Mouse (Mus musculus) heart, embryonic 14.5 days (tissue): ENCODE results near the gene Als2. TPM values are rescaled to one million over a fixed set of nuclear protein-coding genes. Genes with fewer than 3 reads are reported as not detected.

Source experiments
- ATAC-seq: fragments of 200-750 bp; cut with Nextera tagmentation; 2 replicates; pipeline ENCODE4 v1.8.0; 2017; ENCODE audit warnings: low read depth, moderate TSS enrichment; ENCODE audit not compliant: insufficient number of reproducible peaks, insufficient read depth, low FRiP score
- H3K27ac ChIP-seq, 2 experiments: fragments of 200-500 bp in 1 of 2; fragments of 300-500 bp in 1 of 2; sonication (generic) in 1 of 2; replicated peaks in 1 of 2; 2 replicates each; pipeline ENCODE4 v1.5.1; 2012 to 2014; ENCODE audit warnings: low read depth in 2 of 2, low read length in 2 of 2, control low read depth in 1 of 2, mild to moderate bottlenecking in 1 of 2, mixed read lengths in 1 of 2; ENCODE audit not compliant: control insufficient read depth in 1 of 2, insufficient read depth in 1 of 2
- H3K27me3 ChIP-seq: fragments of 300-500 bp; sonication (generic); 2 replicates; pipeline ENCODE4 v1.6.1; 2014; ENCODE audit warnings: mild to moderate bottlenecking, low read length, control low read depth; ENCODE audit not compliant: control insufficient read depth, insufficient read depth
- H3K36me3 ChIP-seq: fragments of 300-500 bp; sonication (generic); 2 replicates; pipeline ENCODE4 v1.6.1; 2014; ENCODE audit warnings: mild to moderate bottlenecking, control low read depth, low read length, mixed read lengths; ENCODE audit not compliant: control insufficient read depth, insufficient read depth
- H3K4me1 ChIP-seq, 2 experiments: fragments of 200-500 bp in 1 of 2; fragments of 300-500 bp in 1 of 2; sonication (generic) in 1 of 2; 2 replicates each; pipeline ENCODE4 v1.6.1; 2012 to 2014; ENCODE audit warnings: low read length in 2 of 2, control low read depth in 1 of 2, mixed read lengths in 1 of 2; ENCODE audit not compliant: control insufficient read depth in 2 of 2, insufficient read depth in 2 of 2
- H3K4me2 ChIP-seq: fragments of 300-500 bp; sonication (generic); 2 replicates; pipeline ENCODE4 v1.6.1; 2014; ENCODE audit warnings: mild to moderate bottlenecking, low read length
- H3K4me3 ChIP-seq, 2 experiments: fragments of 200-500 bp in 1 of 2; fragments of 300-500 bp in 1 of 2; sonication (generic) in 1 of 2; 2 replicates each; pipeline ENCODE4 v1.5.1; 2012 to 2014; ENCODE audit warnings: low read length in 2 of 2, mild to moderate bottlenecking in 2 of 2, control low read depth in 1 of 2, low read depth in 1 of 2, moderate library complexity in 1 of 2; ENCODE audit not compliant: control insufficient read depth in 1 of 2, insufficient read depth in 1 of 2
- H3K9ac ChIP-seq: fragments of 300-500 bp; sonication (generic); 2 replicates; pipeline ENCODE4 v1.6.1; 2014; ENCODE audit warnings: mild to moderate bottlenecking, low read length
- H3K9me3 ChIP-seq: fragments of 300-500 bp; sonication (generic); 2 replicates; pipeline ENCODE4 v1.6.1; 2016; ENCODE audit warnings: low read length, control low read depth; ENCODE audit not compliant: control insufficient read depth
- WGBS: fragments of 180-500 bp; shearing (Covaris S2); extraction: QIAGEN DNeasy Blood & Tissue Kit; methylation state at CpG from one replicate; pipeline ENCODE4 v1.1.7; 2014; 5-methylcytosine and 5-hydroxymethylcytosine counted together
- polyA plus RNA-seq: library from polyadenylated mRNA; unstranded; fragments of >200 nt; fragmentation: Nextera tagmentation; extraction: Ambion mirVana; gene quantifications from 2 replicates; pipeline ENCODE4 v1.2.1, GENCODE M21; 2014

The Als2 gene
- polyA plus RNA-seq, 1 experiment from 2014 or later: 8.6 TPM

- Histone ChIP-seq H3K27ac (no peak overlapping the region), H3K4me3 (no peak overlapping the region), H3K36me3 (no peaks in the 10 kb centered on the region), H3K4me1 (no peaks in the 10 kb centered on the region), H3K27me3 (no peaks in the 10 kb centered on the region), H3K9ac (no peak overlapping the region), H3K9me3 (no peaks in the 10 kb centered on the region), H3K4me2 (no peak overlapping the region)
- no peak for ATAC-seq
- 58% methylated on average over 4 of the region's 4 CpGs for WGBS
Measured at GRCm38 (mm10) chr1:59229187-59229586, 7.8 kb downstream of the Als2 start.

- WGBS: 85% methylated on average over 7 of the region's 7 CpGs
- Histone ChIP-seq H3K4me1 (no peaks in the 10 kb centered on the region), H3K9ac (no peak overlapping the region), H3K27me3 (no peaks in the 10 kb centered on the region), H3K9me3 (no peaks in the 10 kb centered on the region), H3K4me3 (no peak overlapping the region), H3K4me2 (no peak overlapping the region), H3K27ac (no peak overlapping the region), H3K36me3 (no peaks in the 10 kb centered on the region)
- ATAC-seq: no peak
Measured at GRCm38 (mm10) chr1:59228552-59228951, 8.5 kb downstream of the Als2 start.

DNA sequence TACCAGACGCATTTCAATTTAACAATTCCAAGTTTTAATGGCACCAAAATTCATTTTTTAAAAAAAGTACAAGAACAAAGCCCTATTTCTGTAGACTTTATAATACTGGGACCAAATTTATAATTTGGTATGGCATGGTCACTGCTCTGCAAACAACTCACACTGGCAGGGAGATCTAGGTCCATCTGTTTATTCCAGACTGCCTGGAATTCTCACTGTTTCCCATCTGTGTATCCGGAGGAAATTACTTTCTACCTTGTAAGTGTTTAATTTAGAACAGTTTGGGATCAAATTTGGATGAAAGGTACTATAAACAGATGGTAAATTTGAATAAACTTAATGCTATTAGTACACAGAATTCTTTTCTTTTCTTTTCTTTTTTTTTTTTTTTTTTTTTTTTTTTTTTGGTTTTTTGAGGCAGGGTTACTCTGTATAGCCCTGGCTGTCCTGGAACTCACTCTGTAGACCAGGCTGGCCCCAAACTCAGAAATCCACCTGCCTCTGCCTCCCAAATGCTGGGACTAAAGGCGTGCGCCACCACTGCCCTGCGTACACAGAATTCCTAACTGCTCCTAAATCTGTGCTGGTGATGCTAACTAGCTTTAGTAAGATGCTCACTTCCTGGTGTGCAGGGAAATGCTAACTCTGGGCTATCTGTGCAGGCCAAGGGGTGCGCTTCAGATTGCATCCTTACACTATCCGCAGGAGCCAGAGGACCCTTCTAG is 14.8 kb downstream of the Als2 start:
- H3K27ac ChIP-seq: no peak overlapping the region
- H3K9me3 ChIP-seq: no peaks in the 10 kb centered on the region
- H3K4me2 ChIP-seq: no peak overlapping the region
- peaks cover 0 to 4% of the 10 kb centered on the region in 2 experiments; a peak in 1 of 4 replicates for H3K4me1 ChIP-seq
- no peaks in the 10 kb centered on the region for H3K27me3 ChIP-seq
- H3K9ac ChIP-seq: no peak overlapping the region
- H3K36me3 ChIP-seq: 0 out of 2 replicates have a peak, but pooled peaks cover 3% of the 10 kb centered on the region
- H3K4me3 ChIP-seq: no peak overlapping the region
- no peak for ATAC-seq
- WGBS: 91% methylated on average over 7 of the region's 7 CpGs

- peaks cover 0 to 4% of the 10 kb centered on the region in 2 experiments; a peak in 1 of 4 replicates for H3K4me1 ChIP-seq
- H3K9ac ChIP-seq: no peak overlapping the region
- 97% methylated on average over 2 of the region's 2 CpGs for WGBS
- no peak for ATAC-seq
- no peak overlapping the region for H3K27ac ChIP-seq
- H3K4me2 ChIP-seq: no peak overlapping the region
- no peaks in the 10 kb centered on the region for H3K27me3 ChIP-seq
- no peaks in the 10 kb centered on the region for H3K9me3 ChIP-seq
- 0 out of 2 replicates have a peak, but pooled peaks cover 3% of the 10 kb centered on the region for H3K36me3 ChIP-seq
- no peak overlapping the region for H3K4me3 ChIP-seq
Measured at GRCm38 (mm10) chr1:59221591-59221990, 15.4 kb downstream of the Als2 start.

DNA sequence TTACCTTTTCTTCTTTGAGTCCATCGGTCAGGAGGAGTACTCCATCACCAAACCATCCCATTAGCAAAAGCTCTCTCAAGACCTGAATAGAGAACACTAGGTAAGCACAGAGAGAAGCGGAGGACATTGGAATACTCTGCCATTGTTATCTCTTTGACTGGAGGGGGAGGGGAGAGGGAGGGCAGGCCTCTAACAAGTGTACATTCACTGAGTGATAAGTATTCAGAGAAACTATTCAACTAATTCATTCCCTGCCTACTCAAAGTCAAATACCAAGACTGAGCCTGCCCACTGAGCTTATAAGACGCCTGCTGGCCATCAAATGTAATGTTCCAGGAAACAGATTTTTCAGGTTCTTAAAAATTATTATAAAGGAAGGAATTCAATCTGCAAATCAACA is 16.7 kb downstream of the Als2 start:
- H3K27ac ChIP-seq: no peak overlapping the region
- no peak overlapping the region for H3K9ac ChIP-seq
- no peak overlapping the region for H3K4me3 ChIP-seq
- WGBS: 63% methylated on average over 3 of the region's 3 CpGs
- no peaks in the 10 kb centered on the region for H3K9me3 ChIP-seq
- H3K27me3 ChIP-seq: no peaks in the 10 kb centered on the region
- H3K4me2 ChIP-seq: no peak overlapping the region
- ATAC-seq: no peak
- peaks cover 0 to 4% of the 10 kb centered on the region in 2 experiments; a peak in 1 of 4 replicates for H3K4me1 ChIP-seq
- peaks cover 7% of the 10 kb centered on the region for H3K36me3 ChIP-seq

GRCm38 (mm10) chr1:59215446-59215845 is 21.6 kb downstream of the Als2 start:
- 90% methylated on average over 11 of the region's 11 CpGs for WGBS

DNA sequence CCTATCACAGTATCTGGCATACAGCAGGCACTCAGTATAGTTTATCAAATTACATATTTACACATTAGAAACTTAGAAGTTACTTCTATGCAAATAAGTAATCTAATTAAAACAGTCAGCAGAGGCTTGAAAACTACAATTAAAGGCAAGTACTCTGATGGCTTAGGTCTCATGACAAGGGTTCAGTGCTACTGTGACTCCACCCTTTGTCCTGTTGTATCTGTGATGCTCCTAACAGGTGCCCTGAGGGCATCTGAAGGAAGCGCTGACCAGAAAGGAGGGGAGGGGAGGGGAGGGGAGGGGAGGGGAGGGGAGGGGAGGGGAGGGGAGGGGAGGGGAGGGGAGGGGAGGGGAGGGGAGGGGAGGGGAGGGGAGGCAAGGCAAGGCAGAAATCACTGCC is 24.1 kb downstream of the Als2 start:
- ATAC-seq: no peak
- Histone ChIP-seq H3K9me3 (no peaks in the 10 kb centered on the region), H3K27ac (no peak overlapping the region), H3K4me1 (no peaks in the 10 kb centered on the region), H3K27me3 (no peaks in the 10 kb centered on the region), H3K4me3 (no peak overlapping the region), H3K9ac (no peak overlapping the region), H3K36me3 (peaks cover 33% of the 10 kb centered on the region), H3K4me2 (no peak overlapping the region)
- no CpG with 5 or more reads among the region's 1 CpGs for WGBS

More at GRCm38 (mm10) chr1:59215446-59215845, 21.6 kb downstream of the Als2 start:
- Histone ChIP-seq H3K27me3 (no peaks in the 10 kb centered on the region), H3K9ac (no peak overlapping the region), H3K4me3 (no peak overlapping the region), H3K36me3 (peaks cover 18% of the 10 kb centered on the region), H3K4me2 (no peak overlapping the region), H3K9me3 (no peaks in the 10 kb centered on the region), H3K4me1 (peaks cover 0 to 3% of the 10 kb centered on the region in 2 experiments; a peak in 1 of 4 replicates), H3K27ac (no peak overlapping the region)
- ATAC-seq: no peak
